Mouse (Mus musculus): ENCODE results near the gene Cep72. TPM values are rescaled to one million over a fixed set of nuclear protein-coding genes. Genes with fewer than 3 reads are reported as not detected.
"Not testable (repeated sequence)": the region's sequence is repeated elsewhere in the genome, so short reads cannot be mapped to it uniquely, and the experiment has no call there.

The Cep72 gene
- polyA plus RNA-seq, 1 experiment from 2014 or later, result 17.8 TPM

- not testable (repeated sequence) for ATAC-seq (replicated peaks; ENCODE audit: low FRiP score, low TSS enrichment, low read depth); H3K27ac ChIP-seq (ENCODE audit: low read depth); DNase-seq (ENCODE audit: low spot score); H3K9ac ChIP-seq (ENCODE audit: low read length); H3K4me1 ChIP-seq (replicated peaks; ENCODE audit: control insufficient read depth, insufficient read depth, low read length); H3K9me3 ChIP-seq (ENCODE audit: control insufficient read depth, low read length); H3K4me2 ChIP-seq (ENCODE audit: low read length); H3K36me3 ChIP-seq (ENCODE audit: control insufficient read depth, insufficient read depth, low read length); H3K4me3 ChIP-seq (ENCODE audit: low read depth, low read length)
- WGBS, result 83% methylated on average over 4 of the region's 4 CpGs
- H3K27me3 ChIP-seq (replicated peaks; ENCODE audit: control insufficient read depth, insufficient read depth, low read length), result peaks cover 23% of the 10 kb centered on the region
These were observed 55.2 kb downstream of the Cep72 start for GRCm38 (mm10) chr13:74006881-74007280.

DNA sequence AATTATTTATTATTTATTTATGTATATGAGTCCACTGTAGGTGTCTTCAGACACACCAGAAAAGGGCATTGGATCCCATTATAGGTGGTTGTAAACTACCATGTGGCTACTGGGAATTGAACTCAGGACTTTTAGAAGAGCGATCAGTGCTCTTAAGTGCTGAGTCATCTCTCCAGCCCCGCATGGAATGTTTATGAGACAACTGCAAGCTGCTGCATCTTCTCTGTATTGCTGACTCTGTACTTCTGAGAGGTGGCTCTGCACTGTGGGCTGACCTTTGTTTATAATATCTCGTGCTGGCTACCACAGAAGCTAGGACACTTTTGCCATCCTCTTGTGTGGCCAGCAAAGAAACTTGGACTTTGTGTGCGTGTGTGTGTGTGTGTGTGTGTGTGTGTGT is 60.6 kb downstream of the Cep72 start:
- H3K4me3 ChIP-seq (ENCODE audit: low read depth, low read length), result no peak overlapping the region
- H3K36me3 ChIP-seq (ENCODE audit: control insufficient read depth, insufficient read depth, low read length), result no peaks in the 10 kb centered on the region
- no peaks in the 10 kb centered on the region for H3K9me3 ChIP-seq (ENCODE audit: control insufficient read depth, low read length)
- WGBS, result 58% methylated on average over 4 of the region's 4 CpGs
- H3K4me2 ChIP-seq (ENCODE audit: low read length), result no peak overlapping the region
- H3K27ac ChIP-seq (ENCODE audit: low read depth), result no peak overlapping the region
- no peak for ATAC-seq (replicated peaks; ENCODE audit: low FRiP score, low TSS enrichment, low read depth)
- H3K27me3 ChIP-seq (replicated peaks; ENCODE audit: control insufficient read depth, insufficient read depth, low read length), result 0 out of 2 replicates have a peak, but pooled peaks cover 3% of the 10 kb centered on the region
- no peaks in the 10 kb centered on the region for H3K4me1 ChIP-seq (replicated peaks; ENCODE audit: control insufficient read depth, insufficient read depth, low read length)
- H3K9ac ChIP-seq (ENCODE audit: low read length), result no peak overlapping the region
- no peak for DNase-seq (ENCODE audit: low spot score)

GRCm38 (mm10) chr13:74000961-74001360 is 61.1 kb downstream of the Cep72 start:
- DNase-seq (ENCODE audit: low spot score) (no peak), ATAC-seq (replicated peaks; ENCODE audit: low FRiP score, low TSS enrichment, low read depth) (no peak)
- H3K4me2 ChIP-seq (ENCODE audit: low read length), result no peak overlapping the region
- H3K27me3 ChIP-seq (replicated peaks; ENCODE audit: control insufficient read depth, insufficient read depth, low read length), result 0 out of 2 replicates have a peak, but pooled peaks cover 3% of the 10 kb centered on the region
- no peaks in the 10 kb centered on the region for H3K4me1 ChIP-seq (replicated peaks; ENCODE audit: control insufficient read depth, insufficient read depth, low read length)
- no peaks in the 10 kb centered on the region for H3K9me3 ChIP-seq (ENCODE audit: control insufficient read depth, low read length)
- H3K4me3 ChIP-seq (ENCODE audit: low read depth, low read length), result no peak overlapping the region
- no peak overlapping the region for H3K27ac ChIP-seq (ENCODE audit: low read depth)
- no peak overlapping the region for H3K9ac ChIP-seq (ENCODE audit: low read length)
- no peaks in the 10 kb centered on the region for H3K36me3 ChIP-seq (ENCODE audit: control insufficient read depth, insufficient read depth, low read length)
- 80% methylated on average over 6 of the region's 6 CpGs for WGBS

DNA sequence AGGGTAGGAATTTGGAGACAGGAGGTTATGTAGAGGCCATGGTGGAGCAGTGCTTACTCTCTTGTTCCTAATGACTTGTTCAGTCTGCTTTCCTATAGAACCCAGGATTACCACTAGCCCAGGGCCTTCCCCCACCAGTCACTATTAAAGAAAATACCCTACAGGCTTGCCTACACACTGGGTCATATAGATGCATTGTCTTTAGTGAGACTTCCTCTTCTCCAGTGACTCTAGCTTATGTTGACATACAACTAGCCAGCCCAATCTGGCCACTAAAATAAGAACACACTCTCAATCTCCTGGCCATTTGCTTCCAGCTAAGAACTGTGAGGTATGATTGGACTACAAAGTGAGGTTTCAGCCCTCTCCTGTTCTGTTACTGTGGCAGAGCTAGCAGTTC is 61.6 kb downstream of the Cep72 start:
- no peaks in the 10 kb centered on the region for H3K9me3 ChIP-seq (ENCODE audit: control insufficient read depth, low read length)
- H3K9ac ChIP-seq (ENCODE audit: low read length), result no peak overlapping the region
- H3K4me2 ChIP-seq (ENCODE audit: low read length), result no peak overlapping the region
- H3K27ac ChIP-seq (ENCODE audit: low read depth), result no peak overlapping the region
- ATAC-seq (replicated peaks; ENCODE audit: low FRiP score, low TSS enrichment, low read depth) (no peak), DNase-seq (ENCODE audit: low spot score) (no peak)
- no peak overlapping the region for H3K4me3 ChIP-seq (ENCODE audit: low read depth, low read length)
- H3K4me1 ChIP-seq (replicated peaks; ENCODE audit: control insufficient read depth, insufficient read depth, low read length), result no peaks in the 10 kb centered on the region
- 0 out of 2 replicates have a peak, but pooled peaks cover 2% of the 10 kb centered on the region for H3K27me3 ChIP-seq (replicated peaks; ENCODE audit: control insufficient read depth, insufficient read depth, low read length)
- no peaks in the 10 kb centered on the region for H3K36me3 ChIP-seq (ENCODE audit: control insufficient read depth, insufficient read depth, low read length)

GRCm38 (mm10) chr13:73996456-73996855 is 65.6 kb downstream of the Cep72 start:
- no peak overlapping the region for H3K4me3 ChIP-seq (ENCODE audit: low read depth, low read length)
- no peaks in the 10 kb centered on the region for H3K36me3 ChIP-seq (ENCODE audit: control insufficient read depth, insufficient read depth, low read length)
- no peak overlapping the region for H3K9ac ChIP-seq (ENCODE audit: low read length)
- no peak overlapping the region for H3K4me2 ChIP-seq (ENCODE audit: low read length)
- no peaks in the 10 kb centered on the region for H3K4me1 ChIP-seq (replicated peaks; ENCODE audit: control insufficient read depth, insufficient read depth, low read length)
- no peaks in the 10 kb centered on the region for H3K27me3 ChIP-seq (replicated peaks; ENCODE audit: control insufficient read depth, insufficient read depth, low read length)
- no peak overlapping the region for H3K27ac ChIP-seq (ENCODE audit: low read depth)
- H3K9me3 ChIP-seq (ENCODE audit: control insufficient read depth, low read length), result no peaks in the 10 kb centered on the region
- ATAC-seq (replicated peaks; ENCODE audit: low FRiP score, low TSS enrichment, low read depth), result no peak
- WGBS, result 85% methylated on average over 4 of the region's 4 CpGs
- DNase-seq (ENCODE audit: low spot score), result no peak

GRCm38 (mm10) chr13:73991267-73991666 is 70.8 kb downstream of the Cep72 start:
- Histone ChIP-seq H3K27me3 (replicated peaks; ENCODE audit: control insufficient read depth, insufficient read depth, low read length) (no peaks in the 10 kb centered on the region), H3K4me1 (replicated peaks; ENCODE audit: control insufficient read depth, insufficient read depth, low read length) (no peaks in the 10 kb centered on the region), H3K4me3 (ENCODE audit: low read depth, low read length) (no peak overlapping the region), H3K9ac (ENCODE audit: low read length) (no peak overlapping the region), H3K27ac (ENCODE audit: low read depth) (no peak overlapping the region), H3K36me3 (ENCODE audit: control insufficient read depth, insufficient read depth, low read length) (no peaks in the 10 kb centered on the region), H3K9me3 (ENCODE audit: control insufficient read depth, low read length) (no peaks in the 10 kb centered on the region), H3K4me2 (ENCODE audit: low read length) (no peak overlapping the region)
- DNase-seq (ENCODE audit: low spot score) (no peak), ATAC-seq (replicated peaks; ENCODE audit: low FRiP score, low TSS enrichment, low read depth) (no peak)
- 82% methylated on average over 5 of the region's 5 CpGs for WGBS

DNA sequence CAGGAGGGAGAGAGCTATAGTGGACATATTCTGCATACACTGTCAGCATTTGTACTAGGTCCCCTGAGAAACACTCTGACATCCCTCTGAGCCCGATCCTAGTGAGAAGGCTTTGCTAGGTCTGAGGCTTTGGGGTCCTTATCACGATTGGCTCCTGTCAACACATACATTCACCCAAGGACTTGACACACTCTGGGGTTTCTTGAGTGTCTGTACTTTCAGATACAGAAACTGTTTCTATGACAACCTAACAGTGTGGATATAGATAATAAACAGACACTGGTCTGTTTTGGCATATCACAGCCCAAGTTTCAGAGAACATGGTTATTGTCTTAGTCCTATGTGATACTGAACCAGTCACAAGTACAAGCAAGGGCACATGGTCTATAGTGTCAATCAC is 71.3 kb downstream of the Cep72 start:
- Histone ChIP-seq H3K4me1 (replicated peaks; ENCODE audit: control insufficient read depth, insufficient read depth, low read length) (no peaks in the 10 kb centered on the region), H3K4me3 (ENCODE audit: low read depth, low read length) (no peak overlapping the region), H3K9ac (ENCODE audit: low read length) (no peak overlapping the region), H3K9me3 (ENCODE audit: control insufficient read depth, low read length) (no peaks in the 10 kb centered on the region), H3K36me3 (ENCODE audit: control insufficient read depth, insufficient read depth, low read length) (no peaks in the 10 kb centered on the region), H3K27ac (ENCODE audit: low read depth) (no peak overlapping the region), H3K27me3 (replicated peaks; ENCODE audit: control insufficient read depth, insufficient read depth, low read length) (no peaks in the 10 kb centered on the region), H3K4me2 (ENCODE audit: low read length) (no peak overlapping the region)
- no peak for ATAC-seq (replicated peaks; ENCODE audit: low FRiP score, low TSS enrichment, low read depth)
- DNase-seq (ENCODE audit: low spot score), result no peak
- 83% methylated on average over 2 of the region's 2 CpGs for WGBS

- no peaks in the 10 kb centered on the region for H3K27me3 ChIP-seq (replicated peaks; ENCODE audit: control insufficient read depth, insufficient read depth, low read length)
- no peak overlapping the region for H3K4me2 ChIP-seq (ENCODE audit: low read length)
- H3K27ac ChIP-seq (ENCODE audit: low read depth), result no peak overlapping the region
- no peak overlapping the region for H3K9ac ChIP-seq (ENCODE audit: low read length)
- no peaks in the 10 kb centered on the region for H3K36me3 ChIP-seq (ENCODE audit: control insufficient read depth, insufficient read depth, low read length)
- WGBS, result 79% methylated on average over 5 of the region's 5 CpGs
- H3K4me1 ChIP-seq (replicated peaks; ENCODE audit: control insufficient read depth, insufficient read depth, low read length), result no peaks in the 10 kb centered on the region
- H3K9me3 ChIP-seq (ENCODE audit: control insufficient read depth, low read length), result no peaks in the 10 kb centered on the region
- H3K4me3 ChIP-seq (ENCODE audit: low read depth, low read length), result no peak overlapping the region
- DNase-seq (ENCODE audit: low spot score), result no peak
- no peak for ATAC-seq (replicated peaks; ENCODE audit: low FRiP score, low TSS enrichment, low read depth)
These were observed 71.8 kb downstream of the Cep72 start for GRCm38 (mm10) chr13:73990325-73990724.
